Mouse (Mus musculus) liver, embryonic 14.5 days (tissue): ENCODE data around the gene Esam.

Experiments used
- CTCF ChIP-seq: IDR thresholded peaks from 2 replicates; pipeline ENCODE4 v1.5.1; 2016; ENCODE audit warnings: antibody characterized with exemption, low read depth, control low read depth
- EP300 ChIP-seq: IDR thresholded peaks from 2 replicates; pipeline ENCODE4 v1.6.1; 2016; ENCODE audit warnings: antibody characterized with exemption, low read depth

GRCm38 (mm10) chr9:37528225-37528970 lies 520 bp downstream of the Esam start:
- TF ChIP-seq CTCF: no peak
- no peak for TF ChIP-seq EP300
